Mouse (Mus musculus) layer of hippocampus, adult 9-10 months (tissue): ENCODE results near the gene Spindoc.

Experiments used
- DNase-seq: peaks from one replicate; pipeline ENCODE4 v3.0.0; 2022; ENCODE audit warnings: low spot score

Spindoc gene

GRCm38 (mm10) chr19:7335656-7336055 lies 47.1 kb downstream of the Spindoc start:
- DNase-seq, result no peak

DNA sequence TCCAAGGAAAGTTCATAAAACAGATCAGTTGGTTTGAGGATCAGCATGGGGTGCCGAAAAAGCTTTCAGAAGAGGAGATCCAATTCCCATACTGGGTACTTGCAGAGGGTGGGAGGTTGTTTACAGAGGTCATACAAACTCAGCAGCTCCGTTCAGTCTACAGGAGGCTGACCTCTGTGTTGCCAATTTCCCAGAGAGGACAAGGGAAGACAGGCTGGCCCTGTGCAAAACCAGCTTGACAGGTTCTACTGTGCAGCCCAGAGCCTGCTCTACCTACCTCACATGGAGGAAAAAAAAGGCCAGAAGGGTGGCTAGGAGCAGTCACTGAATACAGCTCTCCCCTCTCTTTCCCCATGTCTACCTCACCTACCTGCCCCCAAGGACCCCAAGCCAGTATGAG lies 48.7 kb downstream of the Spindoc start:
- DNase-seq, result no peak

- DNase-seq, result no peak
Measured at GRCm38 (mm10) chr19:7321391-7321790, 61.4 kb downstream of the Spindoc start.

DNA sequence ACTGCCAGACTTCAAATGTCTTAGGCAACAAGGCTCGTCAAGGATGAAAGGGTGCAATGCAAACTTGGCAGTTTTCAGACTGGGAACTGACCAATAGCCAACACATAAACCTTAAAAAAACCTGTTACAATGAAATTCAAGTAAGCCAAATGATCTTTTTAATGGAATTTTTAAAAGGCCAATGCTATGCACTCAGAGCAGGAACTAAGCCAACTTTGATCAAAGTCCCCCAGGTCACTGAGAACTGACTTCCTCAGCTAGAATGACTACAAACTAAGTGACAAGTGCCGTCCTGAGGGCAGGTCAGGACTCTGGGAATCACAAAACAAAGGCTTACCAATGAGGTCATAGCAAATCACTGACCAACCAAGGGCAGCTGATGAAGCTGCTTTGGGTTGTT lies 62.6 kb downstream of the Spindoc start:
- DNase-seq, result no peak

GRCm38 (mm10) chr19:7317716-7318115 lies 65.1 kb downstream of the Spindoc start:
- no peak for DNase-seq

- DNase-seq, result no peak
Measured at GRCm38 (mm10) chr19:7316822-7317221, 66.0 kb downstream of the Spindoc start.

- no peak for DNase-seq
Measured at GRCm38 (mm10) chr19:7315587-7315984, 67.2 kb downstream of the Spindoc start.

DNA sequence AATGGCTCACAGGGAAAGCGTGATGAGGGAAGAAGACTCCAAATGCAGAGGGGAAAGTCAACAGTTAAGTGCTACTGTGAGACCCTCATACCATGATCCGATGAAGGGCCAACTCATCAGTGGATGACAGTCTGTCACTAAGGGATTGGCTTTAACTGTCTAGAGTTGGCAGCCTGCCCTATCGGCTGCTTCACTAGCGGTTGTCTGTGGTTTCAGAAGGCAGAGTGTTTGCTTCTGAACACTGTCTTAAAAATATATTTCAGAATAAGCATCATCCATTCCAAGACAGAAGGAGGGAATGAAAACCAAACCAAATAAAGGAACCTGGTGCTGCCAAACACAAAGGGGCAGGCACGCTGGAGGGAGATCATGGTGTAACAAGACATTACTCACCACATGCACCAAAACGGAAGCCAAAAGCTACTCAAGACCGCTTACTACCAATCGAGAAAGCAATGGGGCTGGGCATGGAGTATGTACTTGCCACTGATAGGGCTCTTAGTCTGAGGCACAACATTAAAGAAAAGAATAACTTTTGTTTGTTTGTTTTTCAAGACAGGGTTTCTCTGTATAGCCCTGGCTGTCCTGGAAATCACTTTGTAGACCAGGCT lies 67.7 kb downstream of the Spindoc start:
- DNase-seq, result no peak

DNA sequence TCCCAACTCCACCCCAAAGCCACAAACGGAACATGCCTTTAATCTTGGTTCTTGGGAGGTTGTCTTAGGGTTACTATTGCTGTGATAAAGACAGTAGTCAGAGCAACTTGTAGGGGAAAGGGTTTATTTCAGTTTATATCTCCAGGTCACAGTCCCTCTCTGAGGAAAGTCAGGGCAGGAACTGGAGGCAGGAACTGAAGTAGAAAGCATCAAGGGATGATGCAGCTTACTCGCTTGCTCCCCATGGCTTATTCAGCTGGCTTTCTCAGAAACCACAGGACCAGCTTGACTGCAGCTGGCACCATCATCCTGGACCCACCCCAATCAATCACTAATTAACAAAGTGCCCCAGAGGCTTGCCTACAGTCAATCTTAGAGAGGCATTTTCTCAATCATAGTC lies 69.1 kb downstream of the Spindoc start:
- DNase-seq, result no peak

GRCm38 (mm10) chr19:7311306-7311705 lies 71.5 kb downstream of the Spindoc start:
- no peak for DNase-seq

GRCm38 (mm10) chr19:7310704-7311103 lies 72.1 kb downstream of the Spindoc start:
- no peak for DNase-seq

DNA sequence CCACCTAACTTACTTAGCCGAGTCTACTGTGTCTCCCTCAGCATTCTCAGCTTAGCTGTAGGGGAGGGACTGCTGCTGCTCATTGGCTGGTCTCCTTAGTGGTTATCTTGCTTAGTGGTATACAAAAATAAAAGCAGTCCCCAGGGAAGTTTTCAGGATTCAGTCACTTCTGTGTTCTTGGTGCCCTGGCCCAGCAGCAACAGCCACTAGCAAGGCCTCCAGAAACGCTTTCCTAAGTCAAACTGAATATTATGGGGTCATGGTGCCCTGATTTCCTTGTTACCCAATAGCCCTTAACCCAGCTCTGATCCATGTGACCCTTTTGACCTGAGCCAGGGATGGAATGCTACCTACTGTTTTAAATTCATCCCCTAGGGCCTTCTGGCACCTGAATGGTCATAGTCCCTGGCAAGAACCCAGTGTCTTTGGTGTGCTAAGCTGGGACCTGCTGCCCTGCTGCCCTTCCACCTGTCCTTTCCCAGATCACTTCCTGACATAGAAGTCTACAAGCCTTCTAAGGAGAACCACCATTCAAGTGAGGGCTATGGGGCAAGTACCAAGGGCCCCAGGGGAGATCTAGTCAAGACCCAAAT lies 73.0 kb downstream of the Spindoc start:
- DNase-seq, result no peak

GRCm38 (mm10) chr19:7307995-7308770 lies 74.6 kb downstream of the Spindoc start:
- no peak for DNase-seq

DNA sequence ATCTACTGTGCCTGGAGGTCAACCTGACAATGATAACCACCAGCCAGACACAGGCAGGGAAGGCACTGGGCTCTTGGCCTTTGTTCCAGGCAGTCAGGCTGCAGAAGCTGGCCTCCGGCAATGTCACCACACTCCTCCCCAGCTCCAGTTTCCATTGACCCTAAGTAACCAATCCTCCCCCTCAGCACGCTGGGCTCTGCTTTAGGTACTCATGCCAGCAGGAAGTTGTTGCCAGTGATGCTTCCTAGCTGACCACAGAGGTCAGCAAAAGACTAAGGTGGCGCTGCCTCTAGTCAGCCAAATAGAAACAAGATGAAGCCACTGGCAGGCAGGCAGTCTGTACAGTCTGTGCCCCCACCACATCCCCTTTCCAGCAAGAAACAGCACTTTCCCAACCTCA lies 75.8 kb downstream of the Spindoc start:
- DNase-seq, result no peak

GRCm38 (mm10) chr19:7305380-7306310 lies 77.1 kb downstream of the Spindoc start:
- no peak for DNase-seq

DNA sequence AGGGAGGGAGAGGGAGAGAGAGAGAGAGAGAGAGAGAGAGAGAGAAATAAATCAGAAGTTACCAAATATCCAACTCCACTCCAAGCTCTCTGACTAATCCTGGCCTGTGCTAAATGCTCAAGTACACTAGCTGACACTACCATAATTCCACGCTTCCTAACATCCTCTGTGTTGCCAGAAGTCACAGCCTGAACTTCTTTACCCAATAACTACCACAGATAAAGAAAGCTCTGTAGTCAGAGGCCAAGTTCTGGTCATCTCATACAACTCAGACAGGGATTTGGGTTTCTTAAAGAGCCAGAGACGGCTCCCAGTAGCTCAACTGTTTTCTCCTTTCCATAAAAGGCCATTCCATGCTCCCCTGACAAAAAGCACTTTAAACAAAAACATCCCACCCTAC lies 78.0 kb downstream of the Spindoc start:
- no peak for DNase-seq
